In the genomic region with DNA sequence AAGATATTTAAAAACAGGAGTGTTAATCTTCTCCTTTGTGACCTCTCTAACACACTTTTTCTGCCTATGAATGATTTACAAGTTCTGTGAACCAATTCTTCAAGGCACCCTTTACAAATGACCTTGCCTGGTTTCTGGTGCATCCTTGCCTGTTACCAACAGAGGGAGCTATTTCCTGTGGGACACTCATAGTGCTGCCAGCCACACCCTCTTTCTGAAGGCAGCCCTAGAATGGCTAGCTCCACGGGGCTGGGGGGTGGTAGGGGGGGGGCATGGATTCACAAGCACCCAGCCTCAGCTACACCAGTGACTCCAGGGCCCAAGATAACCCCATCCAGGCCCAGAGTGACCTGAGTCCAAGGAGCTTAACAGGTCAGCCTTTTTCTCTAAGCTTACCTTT, we compare ENCODE assay signal across 8 mouse cellular contexts.
DNase-seq lines count a peak whose midpoint lies in the region; ATAC-seq lines count a peak whose summit lies in the region.

No protein-coding gene starts in this region.

- no peak overlapping the region for H3K27ac ChIP-seq in midbrain, embryonic 11.5 days (ENCODE audit: low read depth, low read length)
- no peak overlapping the region for H3K27ac ChIP-seq in midbrain, embryonic 16.5 days (ENCODE audit: low read length)
- H3K27ac ChIP-seq in embryonic facial prominence, embryonic 10.5 days (replicated peaks) = no peak overlapping the region

- no peaks in the 10 kb centered on the region for H3K27me3 ChIP-seq in midbrain, embryonic 11.5 days (ENCODE audit: control insufficient read depth, insufficient read depth, low read length)
- H3K27me3 ChIP-seq in midbrain, embryonic 16.5 days (ENCODE audit: control insufficient read depth, insufficient read depth, low read depth, low read length) = no peaks in the 10 kb centered on the region
- no peaks in the 10 kb centered on the region for H3K27me3 ChIP-seq in embryonic facial prominence, embryonic 10.5 days (replicated peaks; ENCODE audit: low read depth, poor library complexity, severe bottlenecking)

- H3K4me2 ChIP-seq in midbrain, embryonic 11.5 days = no peak overlapping the region
- no peak overlapping the region for H3K4me2 ChIP-seq in midbrain, embryonic 16.5 days (ENCODE audit: low read length)

- 0 out of 2 replicates have a peak, but pooled peaks have one; percentile 44 for ATAC-seq in midbrain, embryonic 11.5 days (ENCODE audit: low FRiP score)
- ATAC-seq in midbrain, embryonic 16.5 days = no peak

- no peak overlapping the region for H3K4me3 ChIP-seq in midbrain, embryonic 11.5 days (ENCODE audit: low read depth, low read length)
- H3K4me3 ChIP-seq in midbrain, embryonic 16.5 days (ENCODE audit: low read depth, low read length) = no peak overlapping the region
- H3K4me3 ChIP-seq in embryonic facial prominence, embryonic 10.5 days = no peak overlapping the region

- DNase-seq in cerebellum, postnatal 10 days = peak; percentile 38 to 46
- DNase-seq in cerebellum, adult 9-10 months = no peak
- no peak for DNase-seq in midbrain, embryonic 11.5 days (ENCODE audit: low spot score, missing footprints)
- DNase-seq in embryonic facial prominence, embryonic 10.5 days (ENCODE audit: low spot score) = peak; percentile 42
- peak; percentile 44 for DNase-seq in lung, postnatal 14 days
- DNase-seq in frontal cortex, postnatal 14 days (ENCODE audit: low spot score in 2 of 2) = no peak
- DNase-seq in urinary bladder, postnatal 25 days (ENCODE audit: low spot score) = no peak

- no peaks in the 10 kb centered on the region for H3K9me3 ChIP-seq in midbrain, embryonic 11.5 days (ENCODE audit: control insufficient read depth, low read length)
- H3K9me3 ChIP-seq in midbrain, embryonic 16.5 days (replicated peaks; ENCODE audit: control insufficient read depth, low read length, poor library complexity, severe bottlenecking) = no peaks in the 10 kb centered on the region
- no peaks in the 10 kb centered on the region for H3K9me3 ChIP-seq in embryonic facial prominence, embryonic 10.5 days

- no peaks in the 10 kb centered on the region for H3K4me1 ChIP-seq in midbrain, embryonic 11.5 days (ENCODE audit: control insufficient read depth, insufficient read depth, low read length)
- no peaks in the 10 kb centered on the region for H3K4me1 ChIP-seq in midbrain, embryonic 16.5 days (ENCODE audit: control insufficient read depth, insufficient read depth, low read length)
- peaks cover 27% of the 10 kb centered on the region for H3K4me1 ChIP-seq in embryonic facial prominence, embryonic 10.5 days

- H3K36me3 ChIP-seq in midbrain, embryonic 11.5 days (ENCODE audit: control insufficient read depth, insufficient read depth, low read length) = no peaks in the 10 kb centered on the region
- no peaks in the 10 kb centered on the region for H3K36me3 ChIP-seq in midbrain, embryonic 16.5 days (ENCODE audit: control insufficient read depth, insufficient read depth, low read length)
- H3K36me3 ChIP-seq in embryonic facial prominence, embryonic 10.5 days (replicated peaks) = no peaks in the 10 kb centered on the region

- 0% methylated on average over 1 of the region's 1 CpGs for WGBS in midbrain, embryonic 11.5 days
- 6% methylated on average over 1 of the region's 1 CpGs for WGBS in midbrain, embryonic 16.5 days
- 6% methylated on average over 1 of the region's 1 CpGs for WGBS in embryonic facial prominence, embryonic 10.5 days

- H3K9ac ChIP-seq in midbrain, embryonic 11.5 days (ENCODE audit: low read length) = no peak overlapping the region
- H3K9ac ChIP-seq in midbrain, embryonic 16.5 days (ENCODE audit: low read depth, low read length) = no peak overlapping the region

Comparison
In these comparisons a context has a peak if more than half of its experiments do, and no peak if none do; other contexts are left out.
1. DNase-seq: peak in cerebellum, postnatal 10 days (2 of 2), embryonic facial prominence, embryonic 10.5 days (single experiment) and lung, postnatal 14 days (single experiment); none in cerebellum, adult 9-10 months (single experiment), midbrain, embryonic 11.5 days (single experiment), frontal cortex, postnatal 14 days (0 of 2) and urinary bladder, postnatal 25 days (single experiment).